Mouse (Mus musculus) neural tube, embryonic 14.5 days (tissue): ENCODE data around the gene Ankrd28. TPM values are rescaled to one million over a fixed set of nuclear protein-coding genes. Genes with fewer than 3 reads are reported as not detected.
A peak's percentile ranks its signal among the peaks of the same experiment; 100 is the strongest.
"Not testable (repeated sequence)": the region's sequence is repeated elsewhere in the genome, so short reads cannot be mapped to it uniquely, and the experiment has no call there.

Experiments
- ATAC-seq: fragments of 200-750 bp; cut with Nextera tagmentation; 2 replicates; pipeline ENCODE4 v1.8.0; 2017; ENCODE audit warnings: low read depth, mild to moderate bottlenecking, moderate TSS enrichment, moderate library complexity
- H3K27ac ChIP-seq: fragments of 300-500 bp; sonication (generic); 2 replicates; pipeline ENCODE4 v1.5.1; 2014; ENCODE audit warnings: low read depth, mild to moderate bottlenecking, control low read depth, low read length, moderate library complexity, mixed read lengths
- H3K27me3 ChIP-seq: fragments of 300-500 bp; sonication (generic); 2 replicates; pipeline ENCODE4 v1.6.1; 2014; ENCODE audit warnings: low read length; ENCODE audit not compliant: control insufficient read depth, insufficient read depth
- H3K36me3 ChIP-seq: fragments of 300-500 bp; sonication (generic); 2 replicates; pipeline ENCODE4 v1.6.1; 2014; ENCODE audit warnings: low read length, mixed read lengths; ENCODE audit not compliant: control insufficient read depth, insufficient read depth
- H3K4me1 ChIP-seq: fragments of 300-500 bp; sonication (generic); 2 replicates; pipeline ENCODE4 v1.6.1; 2014; ENCODE audit warnings: low read length; ENCODE audit not compliant: control insufficient read depth, insufficient read depth
- H3K4me2 ChIP-seq: fragments of 300-500 bp; sonication (generic); 2 replicates; pipeline ENCODE4 v1.6.1; 2014; ENCODE audit warnings: mild to moderate bottlenecking, low read depth, low read length, control low read depth
- H3K4me3 ChIP-seq: fragments of 300-500 bp; sonication (generic); 2 replicates; pipeline ENCODE4 v1.5.1; 2014; ENCODE audit warnings: low read depth, low read length, control low read depth, mixed read lengths
- H3K9ac ChIP-seq: fragments of 300-500 bp; sonication (generic); replicated peaks from 2 replicates; pipeline ENCODE4 v1.6.1; 2014; ENCODE audit warnings: low read depth, mild to moderate bottlenecking, control low read depth, low read length, mixed read lengths
- H3K9me3 ChIP-seq: fragments of 300-500 bp; sonication (generic); 2 replicates; pipeline ENCODE4 v1.6.1; 2016; ENCODE audit warnings: low read length; ENCODE audit not compliant: control insufficient read depth
- WGBS: fragments of 180-500 bp; shearing (Covaris S2); extraction: QIAGEN DNeasy Blood & Tissue Kit; methylation state at CpG from one replicate; pipeline ENCODE4 v1.1.7; 2014; 5-methylcytosine and 5-hydroxymethylcytosine counted together
- polyA plus RNA-seq: library from polyadenylated mRNA; unstranded; fragments of >200 nt; fragmentation: Nextera tagmentation; extraction: Ambion mirVana; gene quantifications from 2 replicates; pipeline ENCODE4 v1.2.1, GENCODE M21; 2014

The Ankrd28 gene
- polyA plus RNA-seq, 1 experiment from 2014 or later: 18.3 TPM

- H3K27me3 ChIP-seq: no peaks in the 10 kb centered on the region
- WGBS: 10% methylated on average over 11 of the region's 11 CpGs
- peaks cover 6% of the 10 kb centered on the region; the same call in 1 of the 2 replicates for H3K4me1 ChIP-seq
- H3K36me3 ChIP-seq: no peaks in the 10 kb centered on the region
- ATAC-seq: peak; percentile 61
- peak overlapping the region; percentile 31 for H3K4me3 ChIP-seq
- peak overlapping the region; percentile 90 for H3K27ac ChIP-seq
- no peaks in the 10 kb centered on the region for H3K9me3 ChIP-seq
- peak overlapping the region; percentile 51 for H3K9ac ChIP-seq
- H3K4me2 ChIP-seq: peak overlapping the region; percentile 61
These were observed 49.0 kb downstream of the Ankrd28 start for GRCm38 (mm10) chr14:31781309-31782049.

DNA sequence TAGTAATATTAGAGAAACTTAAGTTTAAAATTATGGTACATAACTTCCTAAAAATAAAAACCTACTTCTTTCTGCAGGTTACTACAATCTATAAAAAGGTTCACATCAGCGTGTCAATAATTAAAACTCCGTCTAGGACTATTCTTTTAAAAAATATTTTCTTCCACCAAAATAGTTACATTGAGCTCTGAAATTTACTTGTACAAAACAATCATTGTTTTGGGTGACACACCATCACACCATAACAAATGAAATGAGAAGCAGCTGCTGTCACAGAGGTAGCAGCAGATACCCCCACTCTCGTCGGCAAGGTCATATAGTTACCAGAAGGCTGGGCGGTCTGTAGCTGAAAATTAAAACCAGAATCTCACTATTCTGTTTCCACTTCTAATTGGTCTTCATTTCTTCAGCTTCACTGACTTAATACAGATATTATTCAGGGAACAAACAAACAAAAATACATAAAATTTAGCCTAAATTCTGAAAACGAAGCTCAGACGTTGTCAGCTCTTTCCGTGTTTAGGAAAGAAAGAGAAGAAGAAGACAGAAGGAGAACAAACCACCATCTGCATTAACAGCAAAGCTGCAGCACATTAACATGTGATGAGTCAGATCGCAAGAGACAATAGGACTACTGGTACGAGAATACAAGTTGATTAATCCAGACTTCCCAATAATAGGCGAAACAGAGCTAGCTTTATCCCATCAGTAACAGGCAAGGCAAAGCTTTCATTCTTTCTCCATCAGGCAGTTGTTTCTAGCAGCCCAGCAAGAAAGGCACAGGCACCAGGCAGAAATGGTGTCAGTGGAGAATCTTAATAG, 49.8 kb downstream of the Ankrd28 start:
- peak overlapping the region; percentile 61 for H3K4me2 ChIP-seq
- H3K27ac ChIP-seq: peak overlapping the region; percentile 90
- H3K9me3 ChIP-seq: no peaks in the 10 kb centered on the region
- ATAC-seq: peak; percentile 68; the same call in 1 of the 2 replicates
- WGBS: 21% methylated on average over 11 of the region's 11 CpGs
- peak overlapping the region; percentile 51 for H3K9ac ChIP-seq
- no peaks in the 10 kb centered on the region for H3K27me3 ChIP-seq
- H3K36me3 ChIP-seq: no peaks in the 10 kb centered on the region
- H3K4me3 ChIP-seq: peak overlapping the region; percentile 31
- H3K4me1 ChIP-seq: peaks cover 6% of the 10 kb centered on the region; the same call in 1 of the 2 replicates

DNA sequence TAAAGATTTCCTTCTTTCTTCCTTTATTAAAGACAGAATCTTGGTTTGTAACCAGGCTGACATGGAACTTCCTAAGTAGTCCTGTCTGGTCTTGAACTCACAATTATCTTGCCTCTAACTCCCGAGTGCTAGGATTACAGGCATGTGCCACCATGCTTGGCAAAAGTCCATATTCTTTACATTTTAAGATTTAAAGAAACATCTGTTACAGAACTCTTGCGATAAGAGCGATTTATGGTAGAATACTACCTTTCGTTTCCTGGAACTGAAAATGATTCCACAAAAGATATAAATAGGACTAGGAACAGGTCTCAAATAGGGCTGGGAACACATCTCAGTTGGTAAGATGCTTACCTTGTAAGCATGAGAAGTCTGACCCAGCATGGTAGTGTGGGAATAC, 56.9 kb downstream of the Ankrd28 start:
- WGBS: 94% methylated on average over 4 of the region's 4 CpGs
- no peaks in the 10 kb centered on the region for H3K4me1 ChIP-seq
- no peaks in the 10 kb centered on the region for H3K27me3 ChIP-seq
- no peak for ATAC-seq
- no peak overlapping the region for H3K9ac ChIP-seq
- H3K27ac ChIP-seq: no peak overlapping the region
- no peaks in the 10 kb centered on the region for H3K9me3 ChIP-seq
- H3K4me3 ChIP-seq: no peak overlapping the region
- no peaks in the 10 kb centered on the region for H3K36me3 ChIP-seq
- H3K4me2 ChIP-seq: no peak overlapping the region

- Histone ChIP-seq H3K27ac (no peak overlapping the region), H3K4me2 (no peak overlapping the region), H3K9me3 (no peaks in the 10 kb centered on the region), H3K9ac (no peak overlapping the region), H3K27me3 (no peaks in the 10 kb centered on the region), H3K4me3 (no peak overlapping the region), H3K36me3 (no peaks in the 10 kb centered on the region), H3K4me1 (no peaks in the 10 kb centered on the region)
- ATAC-seq: no peak
These were observed 58.2 kb downstream of the Ankrd28 start for GRCm38 (mm10) chr14:31772251-31772650.

- Histone ChIP-seq H3K36me3 (no peaks in the 10 kb centered on the region), H3K27ac (no peak overlapping the region), H3K9ac (no peak overlapping the region), H3K27me3 (no peaks in the 10 kb centered on the region), H3K4me2 (no peak overlapping the region), H3K4me1 (no peaks in the 10 kb centered on the region), H3K9me3 (no peaks in the 10 kb centered on the region), H3K4me3 (no peak overlapping the region)
- 84% methylated on average over 3 of the region's 3 CpGs for WGBS
- no peak for ATAC-seq
These were observed 61.9 kb downstream of the Ankrd28 start for GRCm38 (mm10) chr14:31768531-31768930.

DNA sequence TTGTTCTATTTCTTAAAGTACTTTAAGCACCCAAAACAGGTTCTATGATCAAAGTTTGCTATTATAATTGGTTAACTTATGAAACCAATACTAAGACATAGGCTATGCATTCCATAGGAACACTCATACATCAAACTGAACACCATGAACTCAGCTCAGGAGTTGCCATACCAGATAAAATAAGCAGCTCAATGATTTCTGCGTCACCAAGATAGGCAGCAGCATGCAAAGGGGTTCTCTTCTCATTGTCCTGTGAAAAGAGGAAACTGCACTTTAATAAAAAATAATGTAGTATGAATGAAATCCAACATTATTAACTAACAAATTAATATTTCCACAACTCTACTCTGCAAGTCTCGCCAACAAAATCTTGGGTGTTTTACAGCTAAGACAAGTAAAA, 66.4 kb downstream of the Ankrd28 start:
- H3K9me3 ChIP-seq: no peaks in the 10 kb centered on the region

DNA sequence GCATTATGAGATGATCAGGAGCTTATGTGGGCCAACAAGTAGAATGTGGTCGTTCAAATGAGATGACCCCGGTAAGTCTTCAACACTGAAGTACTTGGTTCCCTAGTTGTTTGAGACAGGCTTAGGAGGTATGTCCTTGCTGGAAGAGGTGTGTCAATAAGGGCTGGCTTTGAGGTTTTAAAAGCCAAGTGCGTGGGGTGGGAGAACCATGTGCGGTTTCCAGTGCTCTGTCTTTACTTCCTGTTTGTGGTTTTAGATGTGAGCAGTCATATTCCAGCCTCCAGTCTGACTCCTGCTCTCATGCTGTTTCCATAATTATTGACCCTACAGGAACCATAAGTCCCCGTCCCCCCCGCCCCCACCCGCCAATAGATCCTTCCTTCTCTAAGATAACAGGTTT, 68.7 kb downstream of the Ankrd28 start:
- ATAC-seq: no peak
- no peaks in the 10 kb centered on the region for H3K27me3 ChIP-seq
- no peak overlapping the region for H3K27ac ChIP-seq
- H3K36me3 ChIP-seq: peaks cover 3% of the 10 kb centered on the region; the same call in 1 of the 2 replicates
- H3K4me2 ChIP-seq: no peak overlapping the region
- no peak overlapping the region for H3K4me3 ChIP-seq
- 95% methylated on average over 7 of the region's 7 CpGs for WGBS
- H3K9ac ChIP-seq: no peak overlapping the region
- no peaks in the 10 kb centered on the region for H3K9me3 ChIP-seq
- H3K4me1 ChIP-seq: no peaks in the 10 kb centered on the region

More for the DNA sequence above, 66.4 kb downstream of the Ankrd28 start:
- H3K9ac ChIP-seq: no peak overlapping the region
- H3K4me3 ChIP-seq: no peak overlapping the region
- H3K4me1 ChIP-seq: no peaks in the 10 kb centered on the region
- no peaks in the 10 kb centered on the region for H3K27me3 ChIP-seq
- H3K36me3 ChIP-seq: peaks cover 3% of the 10 kb centered on the region; the same call in 1 of the 2 replicates
- ATAC-seq: no peak
- H3K4me2 ChIP-seq: no peak overlapping the region
- 92% methylated on average over 2 of the region's 2 CpGs for WGBS
- no peak overlapping the region for H3K27ac ChIP-seq

GRCm38 (mm10) chr14:31759195-31759594, 71.3 kb downstream of the Ankrd28 start:
- Histone ChIP-seq H3K4me1 (no peaks in the 10 kb centered on the region), H3K9me3 (no peaks in the 10 kb centered on the region), H3K4me3 (no peak overlapping the region), H3K27ac (no peak overlapping the region), H3K4me2 (no peak overlapping the region), H3K9ac (no peak overlapping the region), H3K36me3 (peaks cover 7% of the 10 kb centered on the region; the same call in 1 of the 2 replicates), H3K27me3 (no peaks in the 10 kb centered on the region)
- 91% methylated on average over 2 of the region's 2 CpGs for WGBS
- ATAC-seq: no peak

DNA sequence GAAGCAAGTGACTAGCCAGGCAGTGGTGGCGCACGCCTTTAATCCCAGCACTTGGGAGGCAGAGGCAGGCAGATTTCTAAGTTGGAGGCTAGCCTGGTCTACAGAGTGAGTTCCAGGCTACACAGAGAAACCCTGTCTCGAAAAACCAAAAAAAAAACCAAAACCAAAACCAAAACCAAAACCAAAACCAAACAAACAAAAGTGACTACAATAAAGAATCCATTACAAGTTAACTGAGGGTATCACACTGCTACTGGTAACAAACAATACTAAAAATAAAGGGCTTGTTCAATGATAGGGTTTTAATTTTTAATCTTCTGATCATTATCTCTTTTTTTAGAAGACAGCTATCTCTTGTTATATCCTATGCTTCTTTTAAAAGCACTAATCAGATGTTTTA, 72.0 kb downstream of the Ankrd28 start:
- not testable (repeated sequence) for H3K9ac ChIP-seq, H3K9me3 ChIP-seq, H3K4me2 ChIP-seq, H3K36me3 ChIP-seq, H3K4me3 ChIP-seq, ATAC-seq, H3K27ac ChIP-seq, H3K4me1 ChIP-seq, H3K27me3 ChIP-seq
- WGBS: 96% methylated on average over 3 of the region's 3 CpGs
